Mouse (Mus musculus): ENCODE results near the gene Lmod2. TPM values are rescaled to one million over a fixed set of nuclear protein-coding genes. Genes with fewer than 3 reads are reported as not detected.

Gene Lmod2
- total RNA-seq, 2 experiments from 2014 or later, result 126 TPM

DNA sequence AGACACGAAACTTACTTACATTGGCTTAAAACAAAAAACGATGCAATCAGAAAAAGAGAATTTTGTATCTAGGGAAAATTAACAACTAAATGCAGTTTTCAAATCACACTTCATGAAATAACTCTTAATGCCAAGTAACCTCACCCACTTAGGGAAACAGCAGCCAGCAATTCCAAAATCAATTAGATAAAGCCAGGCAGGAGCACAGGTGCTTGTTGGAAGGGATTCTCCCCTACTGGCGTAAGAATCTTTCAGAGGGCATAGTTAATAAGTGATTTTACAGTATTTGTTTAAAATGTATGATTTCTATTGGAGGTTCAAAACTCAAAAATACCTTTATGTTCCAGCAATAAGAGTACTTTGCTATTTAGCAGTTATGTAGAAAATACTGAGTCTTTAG lies 45.4 kb downstream of the Lmod2 start:
- DNase-seq, result no peak

DNA sequence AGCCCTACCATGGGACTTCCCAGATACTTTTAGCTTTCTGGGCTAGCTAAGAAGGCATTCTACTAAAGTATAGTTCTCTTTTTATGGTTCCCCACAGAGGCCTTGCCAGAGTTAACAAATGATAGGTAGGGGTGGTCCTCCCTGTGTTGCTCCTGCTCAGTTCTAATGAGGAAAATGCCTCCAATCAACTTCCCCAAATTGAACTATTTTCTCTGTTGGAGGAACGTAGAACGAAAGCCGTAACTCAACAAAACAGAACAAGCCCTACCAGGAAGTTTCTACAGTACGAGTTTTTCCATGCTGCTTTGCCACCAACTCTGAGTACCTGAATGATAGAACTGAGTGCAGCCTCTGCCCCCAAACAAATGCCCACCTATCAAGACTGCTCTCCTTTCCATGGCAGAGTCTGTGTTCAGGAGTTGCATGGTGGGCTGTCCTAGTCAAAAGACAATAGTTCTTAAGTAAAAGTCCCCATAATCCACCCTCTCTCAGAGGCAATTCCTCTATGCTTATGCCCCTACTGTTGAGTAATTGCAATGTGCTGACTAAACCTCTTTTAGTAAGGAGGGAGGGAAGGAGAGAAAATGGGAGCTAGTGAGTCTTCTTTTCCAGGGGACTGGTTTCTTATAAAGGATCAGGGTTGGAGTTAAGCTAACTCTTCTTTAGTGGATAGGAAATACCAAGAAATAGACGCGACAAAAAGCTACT lies 47.9 kb downstream of the Lmod2 start:
- DNase-seq, result no peak

GRCm38 (mm10) chr6:24647103-24647691 lies 49.6 kb downstream of the Lmod2 start:
- DNase-seq, result no peak

GRCm38 (mm10) chr6:24648403-24648802 lies 50.8 kb downstream of the Lmod2 start:
- no peak for DNase-seq

DNA sequence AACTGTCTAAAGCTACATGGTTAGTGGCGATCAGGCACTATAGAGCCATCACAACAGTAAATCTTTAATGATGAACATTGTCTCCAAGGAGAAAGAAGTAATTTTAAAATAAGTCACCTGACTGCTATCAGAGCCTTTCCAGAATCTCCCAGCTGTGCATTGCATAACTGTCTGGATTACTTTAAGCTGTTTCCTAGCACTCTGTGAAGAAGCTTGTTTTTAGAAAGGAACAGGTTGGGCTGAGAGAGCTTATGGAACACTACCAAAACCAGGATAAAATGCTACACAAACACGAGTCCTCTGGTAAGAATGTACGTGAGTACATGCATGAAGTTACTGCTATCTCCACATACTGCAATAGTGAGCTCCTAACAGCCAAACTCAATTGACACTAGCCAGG lies 53.2 kb downstream of the Lmod2 start:
- DNase-seq, result no peak

- DNase-seq, result no peak
Observed at GRCm38 (mm10) chr6:24651538-24651937, 54.0 kb downstream of the Lmod2 start.

Other genes starting within 250 kb of the Lmod2 start
- under 1 TPM in 1 of 2 experiments, not detected in 1; 0.07 TPM for gene Iqub, start 82.7 kb upstream of the Lmod2 start, total RNA-seq (2021)
- gene Ndufa5, start 69.7 kb upstream of the Lmod2 start, total RNA-seq (2021), result 100 to 1,000 TPM; 486 to 517 TPM
- gene Asb15, start 69.6 kb upstream of the Lmod2 start, total RNA-seq (2021), result 1 to 10 TPM; 2.8 to 3.3 TPM
- 10 to 100 TPM; 19.0 to 26.3 TPM for gene Wasl, start 67.2 kb downstream of the Lmod2 start, total RNA-seq (2021)
- not detected for gene Hyal6, start 135.5 kb downstream of the Lmod2 start, total RNA-seq (2021)
- gene Hyal4, start 150.6 kb downstream of the Lmod2 start, total RNA-seq (2021), result not detected
- not detected for gene Spam1, start 193.4 kb downstream of the Lmod2 start, total RNA-seq (2021)